Mouse (Mus musculus) liver, embryonic 14.5 days (tissue): Measurements from ENCODE around the gene Fbxo34. TPM values are rescaled to one million over a fixed set of nuclear protein-coding genes. Genes with fewer than 3 reads are reported as not detected.
A peak's percentile ranks its signal among the peaks of the same experiment; 100 is the strongest.
"Not testable (repeated sequence)": the region's sequence is repeated elsewhere in the genome, so short reads cannot be mapped to it uniquely, and the experiment has no call there.

ENCODE experiments used
- ATAC-seq: fragments of 200-750 bp; cut with Nextera tagmentation; 2 replicates; pipeline ENCODE4 v1.8.0; 2017; ENCODE audit warnings: moderate number of reproducible peaks, mild to moderate bottlenecking, moderate library complexity; ENCODE audit not compliant: insufficient read depth
- DNase-seq, 3 experiments: peaks; one replicate each; pipeline ENCODE4 v3.0.0-alpha.2; 2012 to 2013; ENCODE audit warnings: low read depth in 3 of 3, low spot score in 3 of 3
- H3K27ac ChIP-seq: fragments of 300-500 bp; sonication (generic); 2 replicates; pipeline ENCODE4 v1.5.1; 2014; ENCODE audit warnings: moderate library complexity, mild to moderate bottlenecking, control low read depth, inconsistent platforms
- H3K27me3 ChIP-seq: fragments of 300-500 bp; sonication (generic); 2 replicates; pipeline ENCODE4 v1.6.1; 2014; ENCODE audit warnings: mild to moderate bottlenecking, low read length, moderate library complexity; ENCODE audit not compliant: control insufficient read depth, insufficient read depth
- H3K36me3 ChIP-seq: fragments of 300-500 bp; sonication (generic); replicated peaks from 2 replicates; pipeline ENCODE4 v1.6.1; 2014; ENCODE audit warnings: low read depth; ENCODE audit not compliant: control insufficient read depth, insufficient read depth
- H3K4me1 ChIP-seq, 2 experiments: fragments of 200-500 bp in 1 of 2; fragments of 300-500 bp in 1 of 2; sonication (generic) in 1 of 2; replicated peaks; 2 replicates each; pipeline ENCODE4 v1.6.1; 2012 to 2014; ENCODE audit warnings: antibody characterized with exemption in 1 of 2, inconsistent platforms in 1 of 2, low read length in 1 of 2; ENCODE audit not compliant: control insufficient read depth in 2 of 2, insufficient read depth in 2 of 2
- H3K4me2 ChIP-seq: fragments of 300-500 bp; sonication (generic); 2 replicates; pipeline ENCODE4 v1.6.1; 2014; ENCODE audit warnings: low read depth, mild to moderate bottlenecking, control low read depth, moderate library complexity
- H3K4me3 ChIP-seq, 2 experiments: fragments of 200-500 bp in 1 of 2; fragments of 300-500 bp in 1 of 2; sonication (generic) in 1 of 2; 2 replicates each; pipeline ENCODE4 v1.5.1; 2012 to 2014; ENCODE audit warnings: low read depth in 2 of 2, low read length in 2 of 2, mild to moderate bottlenecking in 2 of 2, control low read depth in 1 of 2, inconsistent platforms in 1 of 2, moderate library complexity in 1 of 2; ENCODE audit not compliant: insufficient read depth in 1 of 2
- H3K9ac ChIP-seq: fragments of 300-500 bp; sonication (generic); replicated peaks from 2 replicates; pipeline ENCODE4 v1.6.1; 2014; ENCODE audit warnings: mild to moderate bottlenecking, control low read depth, moderate library complexity
- H3K9me3 ChIP-seq: fragments of 300-500 bp; sonication (generic); 2 replicates; pipeline ENCODE4 v1.6.1; 2016; ENCODE audit warnings: low read length, mixed read lengths; ENCODE audit not compliant: control insufficient read depth
- CTCF ChIP-seq: IDR thresholded peaks from 2 replicates; pipeline ENCODE4 v1.5.1; 2016; ENCODE audit warnings: antibody characterized with exemption, low read depth, control low read depth
- EP300 ChIP-seq: IDR thresholded peaks from 2 replicates; pipeline ENCODE4 v1.6.1; 2016; ENCODE audit warnings: antibody characterized with exemption, low read depth
- WGBS: fragments of 180-500 bp; shearing (Covaris S2); extraction: QIAGEN DNeasy Blood & Tissue Kit; methylation state at CpG from one replicate; pipeline ENCODE4 v1.1.7; 2014; ENCODE audit not compliant: insufficient replicate concordance; 5-methylcytosine and 5-hydroxymethylcytosine counted together
- polyA plus RNA-seq, 2 experiments: library from polyadenylated mRNA; depleted of rRNA in 1 of 2; stranded (reverse) in 1 of 2; unstranded in 1 of 2; fragments of >200 nt; fragmentation: Nextera tagmentation in 1 of 2; extraction: Ambion mirVana in 1 of 2; gene quantifications; 2 replicates each; pipeline versions ENCODE4 v1.2.1 to v1.2.3; 2012 to 2014

Gene Fbxo34
- polyA plus RNA-seq, 2 experiments: 24.4 to 33.4 TPM

- Histone ChIP-seq H3K36me3 (no peaks in the 10 kb centered on the region), H3K4me1 (no peaks in the 10 kb centered on the region), H3K4me2 (no peak overlapping the region), H3K9me3 (no peaks in the 10 kb centered on the region), H3K4me3 (no peak overlapping the region), H3K9ac (no peak overlapping the region), H3K27ac (no peak overlapping the region), H3K27me3 (no peaks in the 10 kb centered on the region)
- DNase-seq (no peak), ATAC-seq (no peak)
- TF ChIP-seq EP300 (no peak), CTCF (no peak)
- WGBS: 66% methylated on average over 2 of the region's 2 CpGs
Measured at GRCm38 (mm10) chr14:47560714-47561113, 110.5 kb downstream of the Fbxo34 start.

- Histone ChIP-seq H3K4me3 (no peak overlapping the region), H3K9ac (no peak overlapping the region), H3K36me3 (no peaks in the 10 kb centered on the region), H3K4me2 (no peak overlapping the region), H3K9me3 (no peaks in the 10 kb centered on the region), H3K4me1 (peaks cover 3 to 5% of the 10 kb centered on the region in 2 experiments), H3K27ac (no peak overlapping the region), H3K27me3 (no peaks in the 10 kb centered on the region)
- no peak for DNase-seq
- TF ChIP-seq EP300 (no peak), CTCF (no peak)
- WGBS: 83% methylated on average over 1 of the region's 1 CpGs
- ATAC-seq: no peak
Measured at GRCm38 (mm10) chr14:47562530-47562929, 112.3 kb downstream of the Fbxo34 start.

DNA sequence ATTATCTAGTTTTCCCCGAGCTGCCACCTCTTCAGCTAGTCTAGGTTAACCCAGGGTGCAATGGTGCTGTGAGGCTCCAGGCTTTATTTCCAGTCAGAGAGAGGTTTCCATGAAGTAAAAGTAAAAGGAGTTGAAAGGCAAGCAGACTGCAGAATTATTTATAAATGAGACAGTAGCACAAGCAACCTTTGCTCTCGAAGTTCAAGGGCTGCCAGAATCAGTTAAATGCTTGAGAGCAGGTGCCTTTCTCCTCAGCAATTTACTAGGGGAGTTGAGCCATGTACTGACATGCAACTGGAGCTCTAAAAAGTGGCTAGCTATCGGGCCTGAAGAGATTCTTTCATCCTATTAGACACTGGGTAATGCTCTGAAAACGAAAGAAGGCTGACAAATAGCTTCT, 112.9 kb downstream of the Fbxo34 start:
- no peak for DNase-seq
- H3K9ac ChIP-seq: no peak overlapping the region
- no peaks in the 10 kb centered on the region for H3K27me3 ChIP-seq
- WGBS: 56% methylated on average over 4 of the region's 4 CpGs
- ATAC-seq: no peak
- TF ChIP-seq EP300: no peak
- TF ChIP-seq CTCF: no peak
- peaks cover 5 to 7% of the 10 kb centered on the region in 2 experiments for H3K4me1 ChIP-seq
- no peak overlapping the region for H3K4me3 ChIP-seq
- H3K36me3 ChIP-seq: no peaks in the 10 kb centered on the region
- no peak overlapping the region for H3K27ac ChIP-seq
- no peaks in the 10 kb centered on the region for H3K9me3 ChIP-seq
- H3K4me2 ChIP-seq: no peak overlapping the region

DNA sequence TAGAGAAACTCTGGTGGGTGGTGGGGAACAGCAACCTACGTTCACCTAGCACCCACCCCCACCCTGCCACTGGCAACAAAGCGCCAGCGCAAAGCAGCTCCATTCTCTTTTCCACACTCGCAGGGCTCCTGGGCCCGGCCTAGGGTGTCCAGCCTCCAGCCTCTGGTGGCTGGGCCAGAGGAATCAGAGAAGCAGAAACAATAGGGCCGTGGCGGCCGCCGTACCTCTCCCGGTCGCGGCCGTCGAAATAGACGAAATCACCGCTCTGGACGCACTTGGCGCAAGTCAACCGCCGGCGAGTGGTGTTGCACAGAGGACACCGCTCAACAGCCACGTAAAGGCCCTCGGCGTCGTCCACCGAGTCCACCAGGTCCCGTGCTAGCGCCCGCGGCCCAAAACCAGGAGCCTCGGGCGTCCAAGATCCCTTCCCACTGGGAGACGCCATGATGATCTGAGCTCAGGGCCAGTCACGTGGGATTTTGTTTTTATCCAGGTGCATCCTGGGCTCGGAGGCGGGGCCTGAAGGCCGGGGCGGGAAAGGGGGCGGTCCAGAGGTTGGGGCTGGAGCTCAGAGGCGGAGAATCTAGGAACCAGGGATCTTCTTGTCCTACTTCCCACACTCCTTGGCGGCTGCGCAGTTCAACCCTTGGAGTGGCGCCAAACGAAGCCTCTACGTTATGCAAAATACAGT, 117.9 kb downstream of the Fbxo34 start:
- no peaks in the 10 kb centered on the region for H3K9me3 ChIP-seq
- DNase-seq: peak; percentile 89 to 92 (median 90)
- no peaks in the 10 kb centered on the region for H3K36me3 ChIP-seq
- peak overlapping the region; percentile 75 for H3K4me2 ChIP-seq
- WGBS: 0% methylated on average over 46 of the region's 46 CpGs
- H3K4me3 ChIP-seq: peak overlapping the region; percentile 87 to 99
- peak overlapping the region; percentile 80 for H3K9ac ChIP-seq
- ATAC-seq: peak; percentile 96
- peak overlapping the region; percentile 34 for H3K27ac ChIP-seq
- no peak for TF ChIP-seq CTCF
- no peak for TF ChIP-seq EP300
- no peaks in the 10 kb centered on the region for H3K27me3 ChIP-seq
- H3K4me1 ChIP-seq: peaks cover 5 to 7% of the 10 kb centered on the region in 2 experiments

DNA sequence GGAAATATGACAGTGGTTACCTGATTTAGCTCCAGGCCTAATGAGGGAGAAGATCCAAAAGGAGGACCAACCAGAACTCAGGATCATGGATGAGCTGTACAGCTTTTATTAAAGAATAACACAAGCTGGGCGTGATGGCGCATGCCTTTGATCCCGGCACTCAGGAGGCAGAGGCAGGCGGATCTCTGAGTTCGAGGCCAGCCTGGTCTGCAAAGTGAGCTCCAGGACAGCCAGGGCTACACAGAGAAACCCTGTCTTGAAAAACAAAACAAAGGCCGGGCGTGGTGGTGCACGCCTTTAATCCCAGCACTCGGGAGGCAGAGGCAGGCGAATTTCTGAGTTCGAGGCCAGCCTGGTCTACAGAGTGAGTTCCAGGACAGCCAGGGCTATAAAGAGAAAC, 120.3 kb downstream of the Fbxo34 start, which contains the start of gene Atg14:
TSS of gene Atg14 (minus strand) at position 101 of the 400 bp plus-strand sequence.
- H3K27ac ChIP-seq, H3K4me3 ChIP-seq, H3K4me1 ChIP-seq, DNase-seq, H3K9me3 ChIP-seq, H3K36me3 ChIP-seq, H3K9ac ChIP-seq, ATAC-seq, H3K27me3 ChIP-seq, H3K4me2 ChIP-seq: not testable (repeated sequence)
- 69% methylated on average over 11 of the region's 11 CpGs for WGBS
